Mouse (Mus musculus) heart, adult 8-10 months (tissue): ENCODE measurements around the gene Jpt1. TPM values are rescaled to one million over a fixed set of nuclear protein-coding genes. Genes with fewer than 3 reads are reported as not detected.
A peak's percentile ranks its signal among the peaks of the same experiment; 100 is the strongest.
"Not testable (repeated sequence)": the region's sequence is repeated elsewhere in the genome, so short reads cannot be mapped to it uniquely, and the experiment has no call there.

Source experiments
- DNase-seq: peaks from one replicate; pipeline ENCODE4 v3.0.0; 2022; ENCODE audit warnings: low spot score
- total RNA-seq, 4 experiments: library from RNA; stranded (reverse); gene quantifications; 2 replicates each; pipeline ENCODE4 v1.2.4; 2022

Jpt1 gene
- 100 to 1,000 TPM; 114 to 126 (median 121) TPM for total RNA-seq

DNA sequence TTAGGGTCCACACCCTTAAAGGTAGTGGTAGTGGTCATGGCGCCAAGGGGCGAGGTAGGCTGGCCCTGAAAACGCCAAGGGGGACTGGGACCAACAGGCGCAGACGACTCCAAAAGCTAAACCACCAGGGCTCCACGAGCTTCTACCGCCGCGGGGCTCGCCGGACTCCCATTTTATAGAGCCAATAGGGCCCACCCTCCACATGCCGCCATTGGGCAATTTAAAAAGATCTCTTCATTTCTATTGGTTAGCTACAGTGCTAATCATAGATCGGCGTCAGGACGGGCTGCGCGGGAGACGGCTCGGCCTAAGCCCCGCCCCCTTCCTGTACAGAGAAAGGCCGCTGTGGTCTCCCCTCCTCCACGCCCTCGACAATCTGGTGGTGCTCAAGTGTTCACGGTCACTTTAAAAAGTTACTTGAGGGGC, at the start of gene Jpt1:
Jpt1 (minus strand) TSS at position 150 of the 426 bp plus-strand sequence.
- peak; percentile 100 for DNase-seq

DNA sequence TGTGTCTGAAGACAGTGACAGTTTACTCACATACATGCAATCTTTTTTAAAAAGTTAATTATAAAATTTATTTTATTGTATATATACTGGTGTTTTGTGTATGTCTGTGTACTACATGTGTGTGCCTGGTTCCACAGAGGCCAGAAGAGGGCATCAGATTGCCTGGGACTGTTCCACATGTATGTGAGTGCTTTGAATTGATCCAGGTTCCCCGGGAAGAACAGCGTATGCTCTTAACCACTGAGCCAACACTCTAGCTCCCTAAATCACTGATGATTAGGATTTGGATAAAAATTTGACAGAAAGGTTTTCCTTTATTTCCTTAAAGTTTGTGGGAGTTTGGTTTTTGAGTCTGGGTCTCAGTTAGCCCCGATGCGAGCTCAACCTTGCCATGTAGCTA, 49.2 kb upstream of the Jpt1 start:
- no peak for DNase-seq

DNA sequence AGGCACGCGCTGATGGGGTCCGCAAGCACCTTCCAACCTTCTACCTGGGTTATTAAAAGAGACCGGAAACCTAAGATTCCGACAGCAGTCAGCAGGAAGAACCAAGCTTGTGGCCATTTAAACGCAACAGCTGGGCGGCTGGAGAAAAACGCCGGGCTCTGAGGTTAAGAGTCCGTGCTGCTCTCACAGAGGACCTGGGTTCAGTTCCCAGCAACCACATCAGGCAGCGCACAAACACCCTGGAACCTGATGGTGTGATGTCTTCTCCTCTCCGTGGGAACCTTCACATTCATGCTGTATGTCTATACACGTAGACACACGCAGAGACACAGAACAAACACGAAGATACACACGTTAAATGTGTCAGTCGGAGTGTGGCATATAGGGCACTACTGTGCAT, 41.5 kb upstream of the Jpt1 start:
- no peak for DNase-seq

DNA sequence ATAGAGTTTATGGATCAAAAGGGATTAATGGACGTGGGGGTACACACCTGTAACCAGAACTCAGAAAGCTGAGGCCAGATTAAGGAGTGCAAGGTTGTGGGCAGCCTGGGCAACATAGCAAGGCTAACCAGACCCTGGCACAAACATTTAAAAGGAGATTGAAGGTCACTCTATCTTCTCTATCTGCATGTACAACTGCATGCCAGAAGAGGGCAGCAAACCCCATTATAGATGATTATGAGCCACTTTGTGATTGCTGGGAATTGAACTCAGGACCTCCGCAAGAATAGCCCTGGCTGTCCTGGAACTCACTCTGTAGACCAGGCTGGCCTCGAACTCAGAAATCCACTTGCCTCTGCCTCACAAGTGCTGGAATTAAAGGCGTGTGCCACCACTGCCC, 38.6 kb upstream of the Jpt1 start:
- no peak for DNase-seq

DNA sequence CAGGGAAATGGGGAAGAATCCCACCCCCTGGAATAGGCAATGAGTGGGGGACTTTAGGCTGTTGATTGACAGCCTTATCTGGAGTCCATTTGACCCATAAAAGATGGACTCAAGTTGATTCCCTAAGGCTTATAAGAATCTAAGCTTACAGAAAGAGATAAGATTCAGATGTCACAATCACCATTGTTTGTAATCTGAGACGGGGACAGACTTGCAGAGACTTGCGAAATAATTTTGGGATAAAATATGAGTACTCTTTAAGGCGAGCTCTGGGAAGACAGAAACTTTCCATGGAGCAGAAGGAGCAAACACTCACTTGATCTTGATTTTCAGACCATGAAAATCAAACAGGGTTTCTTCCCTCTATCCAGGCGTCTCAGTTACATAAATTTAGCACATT, 29.4 kb upstream of the Jpt1 start:
- DNase-seq: no peak

GRCm38 (mm10) chr11:115538045-115538444, 23.9 kb upstream of the Jpt1 start:
- no peak for DNase-seq

- no peak for DNase-seq
These were observed 22.8 kb upstream of the Jpt1 start for GRCm38 (mm10) chr11:115536856-115537568.

DNA sequence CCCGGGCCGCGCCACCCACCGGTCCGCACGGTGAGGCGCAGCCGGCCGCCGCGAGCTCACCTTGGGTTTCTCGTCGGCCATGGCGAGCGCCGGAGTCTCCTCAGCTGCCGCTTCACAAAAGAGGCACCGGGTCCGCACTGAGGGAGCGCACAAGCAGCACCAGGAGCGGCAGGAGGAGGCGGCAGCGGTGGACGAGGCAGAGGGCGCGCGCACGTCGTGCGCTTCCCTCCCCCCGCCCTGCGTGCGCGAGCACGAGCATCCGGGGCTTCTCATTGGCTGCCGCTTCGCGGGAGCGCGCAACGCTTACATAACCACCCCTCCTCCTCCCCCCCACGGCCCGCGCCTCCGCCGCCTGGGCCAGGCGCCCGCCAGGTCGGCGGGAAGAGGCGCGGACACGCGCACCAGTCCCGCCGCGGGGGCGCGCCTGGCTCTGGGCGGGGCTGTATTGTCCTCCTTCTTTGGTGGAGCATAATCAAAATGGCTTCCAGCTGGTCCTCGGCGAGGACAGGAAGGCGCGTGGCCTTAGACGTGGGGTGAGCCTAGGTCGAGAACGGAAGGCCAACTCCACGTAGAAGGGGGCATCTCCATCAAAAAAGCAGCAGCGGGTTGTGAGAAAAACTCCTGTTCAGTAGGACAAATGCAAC, 22.0 kb upstream of the Jpt1 start, which contains the start of gene Sumo2:
Sumo2 (minus strand) TSS at position 239 of the 644 bp plus-strand sequence.
- peak; percentile 97 for DNase-seq

- DNase-seq: peak; percentile 23
These were observed 21.3 kb upstream of the Jpt1 start for GRCm38 (mm10) chr11:115535401-115536037.

DNA sequence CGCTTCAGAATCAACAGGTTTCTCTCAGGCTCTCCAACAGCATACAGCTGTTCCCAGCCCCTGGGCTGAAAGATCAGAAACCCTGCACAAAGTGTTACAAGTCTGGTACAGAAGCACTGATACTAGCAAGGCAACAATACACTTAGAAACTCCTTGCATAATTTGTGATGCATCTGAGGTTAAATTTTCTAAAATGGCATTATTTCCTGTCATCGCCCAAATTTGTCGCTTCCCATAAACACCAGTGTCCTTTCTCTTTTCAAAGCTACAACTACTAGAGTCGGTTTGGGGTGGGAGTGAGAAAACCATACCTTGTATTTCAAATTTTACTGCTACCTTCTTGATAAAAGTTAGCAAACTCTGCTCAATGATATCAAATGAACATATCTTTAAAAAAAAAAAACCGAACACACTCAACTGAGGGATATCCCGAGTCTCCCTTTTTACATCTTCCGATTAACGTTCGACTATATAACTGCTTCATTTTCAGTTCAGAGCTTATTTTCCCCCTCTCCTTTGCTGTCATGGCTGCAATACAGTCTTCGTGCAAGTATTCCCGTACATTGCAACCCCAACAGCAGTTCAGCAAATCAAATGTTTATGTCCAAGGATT, 20.7 kb upstream of the Jpt1 start:
- no peak for DNase-seq

GRCm38 (mm10) chr11:115526446-115526845, 12.3 kb upstream of the Jpt1 start:
- not testable (repeated sequence) for DNase-seq

DNA sequence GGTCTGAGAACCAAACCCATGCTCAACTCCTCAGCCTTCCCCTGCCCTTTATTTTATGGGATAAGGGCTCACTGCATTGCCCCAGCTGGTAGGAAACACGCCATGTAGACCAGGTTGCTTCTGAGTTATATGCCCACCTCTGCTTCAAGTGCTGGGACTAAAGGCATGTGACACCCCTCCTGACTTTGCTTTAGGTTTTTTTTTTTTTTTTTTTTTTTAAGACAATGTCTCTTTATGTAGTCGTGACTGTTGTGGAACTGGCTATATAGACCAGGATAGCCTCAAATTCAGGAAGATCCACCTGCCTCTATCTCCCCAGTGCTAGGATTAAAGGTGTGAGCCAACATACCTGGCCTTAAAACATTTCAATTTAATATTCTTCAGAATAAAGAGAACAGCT, 8.5 kb upstream of the Jpt1 start:
- DNase-seq: no peak

DNA sequence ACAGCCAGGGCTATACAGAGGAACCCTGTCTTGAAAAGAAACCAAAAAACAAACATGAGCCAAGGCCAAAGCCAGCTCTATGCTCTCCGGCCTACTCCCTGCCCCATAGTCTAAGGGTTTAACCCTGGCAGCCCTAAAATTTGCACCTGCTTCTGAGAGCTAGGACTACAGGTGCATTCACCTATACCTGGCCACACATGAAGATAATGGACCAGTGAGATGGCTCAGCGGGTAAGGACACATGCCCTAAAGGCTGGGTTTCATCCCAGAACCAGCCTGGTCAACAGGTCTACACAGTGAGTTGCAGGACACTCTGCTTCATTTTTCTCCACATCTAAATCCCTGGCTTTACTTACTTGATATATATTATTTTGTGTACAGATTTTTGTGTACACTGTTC, 8.1 kb upstream of the Jpt1 start:
- no peak for DNase-seq

DNA sequence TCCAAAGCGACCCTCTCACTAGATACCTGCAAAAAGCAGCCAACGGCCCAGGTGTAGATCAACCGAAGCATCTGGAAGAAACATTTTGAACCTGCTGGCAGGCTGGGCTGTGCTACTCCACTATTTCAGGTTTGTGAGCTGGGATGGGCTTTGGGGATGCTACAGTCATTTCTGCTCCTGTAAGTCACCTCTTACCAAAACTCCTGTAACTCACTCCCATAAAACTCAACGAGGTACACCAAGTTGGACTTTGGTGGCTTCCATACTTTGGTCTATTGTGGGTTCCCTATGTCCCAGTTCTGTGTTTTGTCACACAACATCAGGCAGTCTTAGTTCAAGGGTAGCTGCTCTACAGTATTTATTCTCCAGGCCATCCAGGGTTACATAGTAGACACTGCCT, 6.9 kb upstream of the Jpt1 start:
- no peak for DNase-seq

GRCm38 (mm10) chr11:115520218-115520617, 6.0 kb upstream of the Jpt1 start:
- DNase-seq: no peak

GRCm38 (mm10) chr11:115519581-115519980, 5.4 kb upstream of the Jpt1 start:
- DNase-seq: no peak

DNA sequence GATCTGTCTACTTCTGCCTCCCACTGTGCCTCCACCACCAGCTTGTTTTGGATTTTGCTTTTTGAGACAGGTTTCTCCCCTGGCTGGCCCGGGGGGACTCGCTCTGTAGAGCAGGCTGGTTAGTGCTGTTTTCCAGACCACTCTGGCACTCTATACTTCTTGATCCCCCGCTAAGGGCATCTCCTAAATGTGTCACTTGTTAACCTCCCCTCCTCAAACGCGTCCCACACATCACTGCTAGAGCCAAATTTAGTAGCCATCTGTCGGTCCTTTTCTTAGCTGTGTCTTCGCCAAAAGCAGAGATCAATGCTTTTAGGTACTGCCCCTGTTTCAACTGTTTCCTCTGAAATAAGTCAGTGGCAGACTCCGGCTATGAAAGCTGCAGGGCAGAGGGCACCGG, 4.5 kb upstream of the Jpt1 start:
- no peak for DNase-seq

- no peak for DNase-seq
These were observed 2.8 kb upstream of the Jpt1 start for GRCm38 (mm10) chr11:115516942-115517341.

DNA sequence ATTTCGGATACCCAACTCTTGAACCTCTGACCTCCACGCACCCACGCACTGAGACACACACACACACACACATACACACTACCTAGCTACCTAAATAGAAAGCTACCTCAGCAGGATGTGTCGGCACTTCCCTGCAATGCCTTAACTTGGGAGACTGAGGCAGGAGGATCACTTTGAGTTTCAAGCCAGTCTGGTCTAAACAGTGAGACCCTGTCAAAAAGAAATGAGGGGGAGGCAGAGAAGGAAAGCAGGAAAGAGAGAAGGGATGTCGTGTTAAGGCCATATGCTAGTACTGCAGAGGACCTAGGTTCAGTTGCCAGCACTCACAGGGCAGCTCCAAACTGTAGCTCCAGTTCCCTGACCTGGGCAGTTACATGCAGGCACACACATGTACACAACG, 834 bp upstream of the Jpt1 start:
- DNase-seq: no peak

DNA sequence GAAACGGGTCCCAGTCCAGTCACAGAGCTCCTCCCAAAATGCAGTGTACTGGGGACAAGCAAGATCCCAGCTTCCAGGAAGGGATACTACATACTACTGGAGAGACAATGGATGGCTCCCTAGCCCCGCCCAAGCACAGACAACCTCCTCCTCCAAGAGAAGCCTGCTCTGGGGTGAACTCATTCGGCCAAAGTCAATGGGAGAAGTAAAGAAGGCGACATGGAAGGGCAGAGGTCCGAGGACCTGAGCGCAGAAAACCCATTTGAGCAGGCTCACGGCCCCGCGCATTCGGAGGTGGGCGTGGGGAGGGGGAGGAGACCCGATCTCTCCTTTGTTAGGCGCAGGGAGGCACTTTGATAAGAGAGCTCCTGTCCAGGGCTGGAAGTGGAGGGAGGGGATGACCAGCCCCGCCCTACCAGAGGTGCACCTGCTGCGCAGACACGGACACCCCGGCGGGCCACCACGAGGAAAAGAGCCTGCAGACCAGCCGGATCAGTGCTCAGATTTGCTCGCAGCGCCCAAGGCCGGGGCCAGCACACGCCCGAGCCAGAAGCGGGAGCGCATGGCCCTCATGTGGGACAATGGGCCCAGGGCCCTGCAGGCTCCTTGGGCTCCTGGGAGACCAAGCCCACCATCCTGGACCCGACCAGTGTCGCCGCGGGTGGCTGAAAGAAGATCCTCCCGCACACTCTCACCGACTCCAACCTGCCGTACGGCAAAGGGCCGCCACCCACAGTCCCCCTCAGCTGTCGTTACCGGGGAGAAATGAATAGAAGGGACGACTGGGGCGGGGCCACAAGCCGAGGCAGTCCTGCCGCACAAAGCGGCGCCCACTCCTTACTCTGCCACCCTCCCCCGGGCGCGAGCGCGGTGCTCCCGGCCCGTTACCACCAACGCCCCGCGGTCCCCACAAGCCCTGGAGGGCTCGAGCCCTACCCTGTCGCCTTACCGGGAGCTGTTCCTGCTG, 633 bp downstream of the Jpt1 start:
- DNase-seq: peak; percentile 40
